ENCODE assay signal across 8 mouse cellular contexts in genomic region chr11:59847131-59847530, GRCm38 (mm10). TPM values are rescaled to one million over a fixed set of nuclear protein-coding genes. Genes with fewer than 3 reads are reported as not detected.
DNase-seq lines count a peak whose midpoint lies in the region; ATAC-seq lines count a peak whose summit lies in the region.

No protein-coding gene starts in this region.

- no peaks in the 10 kb centered on the region for H3K9me3 ChIP-seq in forebrain, embryonic 12.5 days
- H3K9me3 ChIP-seq in hindbrain, embryonic 16.5 days (ENCODE audit: control insufficient read depth, low read length) = no peaks in the 10 kb centered on the region
- no peaks in the 10 kb centered on the region for H3K9me3 ChIP-seq in liver, embryonic 15.5 days (replicated peaks)
- H3K9me3 ChIP-seq in neural tube, embryonic 12.5 days = no peaks in the 10 kb centered on the region

- no peak for ATAC-seq in forebrain, embryonic 12.5 days (ENCODE audit: low FRiP score)
- ATAC-seq in hindbrain, embryonic 16.5 days = no peak
- ATAC-seq in liver, embryonic 15.5 days (ENCODE audit: insufficient read depth) = no peak
- 0 out of 2 replicates have a peak, but pooled peaks have one; percentile 18 for ATAC-seq in neural tube, embryonic 12.5 days (ENCODE audit: low FRiP score, low read depth)

- DNase-seq in right cerebral cortex, adult 2 months (ENCODE audit: low spot score in 2 of 2) = peak; percentile 21 to 27
- no peak for DNase-seq in right cerebral cortex, adult 18-20 months
- DNase-seq in c-Kit-positive CD71-negative TER-119-negative erythroid progenitor cells, embryonic 14.5 days (ENCODE audit: low read depth) = peak; percentile 67
- peak; percentile 62 to 70 for DNase-seq in thymus, postnatal 36 days

- H3K36me3 ChIP-seq in forebrain, embryonic 12.5 days (replicated peaks) = no peaks in the 10 kb centered on the region; the same call in 1 of the 2 replicates
- H3K36me3 ChIP-seq in hindbrain, embryonic 16.5 days (ENCODE audit: control insufficient read depth, insufficient read depth, low read length) = no peaks in the 10 kb centered on the region; the same call in 1 of the 2 replicates
- 0 out of 2 replicates have a peak, but pooled peaks cover 6% of the 10 kb centered on the region for H3K36me3 ChIP-seq in liver, embryonic 15.5 days (replicated peaks)
- no peaks in the 10 kb centered on the region for H3K36me3 ChIP-seq in neural tube, embryonic 12.5 days

- H3K27me3 ChIP-seq in forebrain, embryonic 12.5 days = no peaks in the 10 kb centered on the region
- no peaks in the 10 kb centered on the region for H3K27me3 ChIP-seq in hindbrain, embryonic 16.5 days (replicated peaks; ENCODE audit: control insufficient read depth, insufficient read depth, low read length)
- no peaks in the 10 kb centered on the region for H3K27me3 ChIP-seq in liver, embryonic 15.5 days
- no peaks in the 10 kb centered on the region for H3K27me3 ChIP-seq in neural tube, embryonic 12.5 days (replicated peaks)

- peak overlapping the region; percentile 17; the same call in 1 of the 2 replicates for H3K4me2 ChIP-seq in forebrain, embryonic 12.5 days
- peak overlapping the region; percentile 72; the same call in 1 of the 2 replicates for H3K4me2 ChIP-seq in hindbrain, embryonic 16.5 days (ENCODE audit: low read length)
- H3K4me2 ChIP-seq in liver, embryonic 15.5 days = peak overlapping the region; percentile 86; the same call in 1 of the 2 replicates
- H3K4me2 ChIP-seq in neural tube, embryonic 12.5 days (replicated peaks) = no peak overlapping the region

- H3K9ac ChIP-seq in forebrain, embryonic 12.5 days = no peak overlapping the region
- H3K9ac ChIP-seq in hindbrain, embryonic 16.5 days (ENCODE audit: low read depth, low read length) = no peak overlapping the region
- H3K9ac ChIP-seq in liver, embryonic 15.5 days = no peak overlapping the region
- H3K9ac ChIP-seq in neural tube, embryonic 12.5 days = no peak overlapping the region

- H3K27ac ChIP-seq in forebrain, embryonic 12.5 days = no peak overlapping the region
- H3K27ac ChIP-seq in hindbrain, embryonic 16.5 days (ENCODE audit: low read depth, low read length) = no peak overlapping the region
- no peak overlapping the region for H3K27ac ChIP-seq in liver, embryonic 15.5 days (replicated peaks)
- no peak overlapping the region for H3K27ac ChIP-seq in neural tube, embryonic 12.5 days

- H3K4me3 ChIP-seq in forebrain, embryonic 12.5 days (replicated peaks) = no peak overlapping the region; the same call in 1 of the 2 replicates
- no peak overlapping the region for H3K4me3 ChIP-seq in hindbrain, embryonic 16.5 days (ENCODE audit: low read length)
- no peak overlapping the region for H3K4me3 ChIP-seq in liver, embryonic 15.5 days (replicated peaks)
- no peak overlapping the region for H3K4me3 ChIP-seq in neural tube, embryonic 12.5 days

- WGBS in forebrain, embryonic 12.5 days = 28% methylated on average over 2 of the region's 2 CpGs
- 7% methylated on average over 2 of the region's 2 CpGs for whole genome bisulfite sequencing in hindbrain, embryonic 16.5 days
- 21% methylated on average over 2 of the region's 2 CpGs for WGBS in liver, embryonic 15.5 days (ENCODE audit: insufficient replicate concordance)
- WGBS in neural tube, embryonic 12.5 days = 18% methylated on average over 2 of the region's 2 CpGs

- peaks cover 8% of the 10 kb centered on the region; the same call in 1 of the 2 replicates for H3K4me1 ChIP-seq in forebrain, embryonic 12.5 days
- peaks cover 11% of the 10 kb centered on the region for H3K4me1 ChIP-seq in hindbrain, embryonic 16.5 days (ENCODE audit: control insufficient read depth, insufficient read depth, low read depth, low read length)
- peaks cover 29% of the 10 kb centered on the region for H3K4me1 ChIP-seq in liver, embryonic 15.5 days (replicated peaks)
- H3K4me1 ChIP-seq in neural tube, embryonic 12.5 days = peaks cover 13% of the 10 kb centered on the region; the same call in 1 of the 2 replicates

RNA-seq across cellular contexts. Expression of gene Cops3, which starts 7.5 kb away (rescaled TPM):
- 221 and 226 TPM in 2 replicates for polyA plus RNA-seq in forebrain, embryonic 12.5 days (2016; fragmentation: Nextera tagmentation; extraction: Ambion mirVana)
- 178 and 181 TPM in 2 replicates for polyA plus RNA-seq in hindbrain, embryonic 16.5 days (2015; fragmentation: Nextera tagmentation; extraction: Ambion mirVana)
- polyA plus RNA-seq in liver, embryonic 15.5 days (2015; fragmentation: Nextera tagmentation; extraction: Ambion mirVana) = 86.6 and 89.6 TPM in 2 replicates
- polyA plus RNA-seq in neural tube, embryonic 12.5 days (2016; fragmentation: Nextera tagmentation; extraction: Ambion mirVana) = 209 and 214 TPM in 2 replicates

RNA-seq across cellular contexts. Expression of gene Nt5m, which starts 7.9 kb away (rescaled TPM):
- polyA plus RNA-seq in forebrain, embryonic 12.5 days (2016; fragmentation: Nextera tagmentation; extraction: Ambion mirVana) = 41.5 and 41.9 TPM in 2 replicates
- 74.2 and 85.4 TPM in 2 replicates for polyA plus RNA-seq in hindbrain, embryonic 16.5 days (2015; fragmentation: Nextera tagmentation; extraction: Ambion mirVana)
- polyA plus RNA-seq in liver, embryonic 15.5 days (2015; fragmentation: Nextera tagmentation; extraction: Ambion mirVana) = 13.7 and 16.0 TPM in 2 replicates
- polyA plus RNA-seq in neural tube, embryonic 12.5 days (2016; fragmentation: Nextera tagmentation; extraction: Ambion mirVana) = 52.3 and 53.8 TPM in 2 replicates

RNA-seq across cellular contexts. Expression of gene Flcn, which starts 37.3 kb away (rescaled TPM):
- polyA plus RNA-seq in forebrain, embryonic 12.5 days (2016; fragmentation: Nextera tagmentation; extraction: Ambion mirVana) = 33.3 and 36.1 TPM in 2 replicates
- 44.2 and 46.1 TPM in 2 replicates for polyA plus RNA-seq in hindbrain, embryonic 16.5 days (2015; fragmentation: Nextera tagmentation; extraction: Ambion mirVana)
- polyA plus RNA-seq in liver, embryonic 15.5 days (2015; fragmentation: Nextera tagmentation; extraction: Ambion mirVana) = 13.6 and 15.8 TPM in 2 replicates
- polyA plus RNA-seq in neural tube, embryonic 12.5 days (2016; fragmentation: Nextera tagmentation; extraction: Ambion mirVana) = 33.3 and 34.4 TPM in 2 replicates

RNA-seq across cellular contexts. Expression of gene Pld6, which starts 59.7 kb away (rescaled TPM):
- polyA plus RNA-seq in forebrain, embryonic 12.5 days (2016; fragmentation: Nextera tagmentation; extraction: Ambion mirVana) = 2.3 TPM in 2 replicates
- 21.3 and 25.2 TPM in 2 replicates for polyA plus RNA-seq in hindbrain, embryonic 16.5 days (2015; fragmentation: Nextera tagmentation; extraction: Ambion mirVana)
- 2.3 and 2.7 TPM in 2 replicates for polyA plus RNA-seq in liver, embryonic 15.5 days (2015; fragmentation: Nextera tagmentation; extraction: Ambion mirVana)
- polyA plus RNA-seq in neural tube, embryonic 12.5 days (2016; fragmentation: Nextera tagmentation; extraction: Ambion mirVana) = 1.0 and 1.7 TPM in 2 replicates
